Mouse (Mus musculus) limb, embryonic 11.5 days (tissue): ENCODE measurements around the gene Coa7. TPM values are rescaled to one million over a fixed set of nuclear protein-coding genes. Genes with fewer than 3 reads are reported as not detected.
A peak's percentile ranks its signal among the peaks of the same experiment; 100 is the strongest.
"Not testable (repeated sequence)": the region's sequence is repeated elsewhere in the genome, so short reads cannot be mapped to it uniquely, and the experiment has no call there.

Source experiments
- ATAC-seq: fragments of 200-750 bp; cut with Nextera tagmentation; 2 replicates; pipeline ENCODE4 v1.8.0; 2017; ENCODE audit warnings: low read depth; ENCODE audit not compliant: insufficient number of reproducible peaks, low FRiP score, low TSS enrichment
- DNase-seq: peaks from one replicate; pipeline ENCODE4 v3.0.0-alpha.2; 2015; ENCODE audit warnings: low spot score
- H3K27ac ChIP-seq: fragments of 300-500 bp; sonication (generic); replicated peaks from 2 replicates; pipeline ENCODE4 v1.5.1; 2014; ENCODE audit warnings: low read depth, mild to moderate bottlenecking, low read length
- H3K27me3 ChIP-seq: fragments of 300-500 bp; sonication (generic); 2 replicates; pipeline ENCODE4 v1.6.1; 2014; ENCODE audit warnings: mild to moderate bottlenecking, low read length, mixed read lengths; ENCODE audit not compliant: control insufficient read depth, insufficient read depth
- H3K36me3 ChIP-seq: fragments of 300-500 bp; sonication (generic); 2 replicates; pipeline ENCODE4 v1.6.1; 2014; ENCODE audit warnings: mild to moderate bottlenecking, low read length, moderate library complexity, mixed read lengths; ENCODE audit not compliant: control insufficient read depth, insufficient read depth
- H3K4me1 ChIP-seq: fragments of 300-500 bp; sonication (generic); 2 replicates; pipeline ENCODE4 v1.6.1; 2014; ENCODE audit warnings: low read length, mixed read lengths; ENCODE audit not compliant: control insufficient read depth, insufficient read depth
- H3K4me2 ChIP-seq: fragments of 300-500 bp; sonication (generic); 2 replicates; pipeline ENCODE4 v1.6.1; 2014; ENCODE audit warnings: low read depth, mild to moderate bottlenecking, moderate library complexity; ENCODE audit not compliant: severe bottlenecking
- H3K4me3 ChIP-seq: fragments of 300-500 bp; sonication (generic); 2 replicates; pipeline ENCODE4 v1.5.1; 2014; ENCODE audit warnings: low read depth, low read length
- H3K9ac ChIP-seq: fragments of 300-500 bp; sonication (generic); 2 replicates; pipeline ENCODE4 v1.6.1; 2014; ENCODE audit warnings: mild to moderate bottlenecking, low read length
- H3K9me3 ChIP-seq: fragments of 300-500 bp; sonication (generic); 2 replicates; pipeline ENCODE4 v1.6.1; 2016; ENCODE audit warnings: low read length; ENCODE audit not compliant: control insufficient read depth
- WGBS: fragments of 180-500 bp; shearing (Covaris S2); extraction: QIAGEN DNeasy Blood & Tissue Kit; methylation state at CpG from one replicate; pipeline ENCODE4 v1.1.7; 2014; 5-methylcytosine and 5-hydroxymethylcytosine counted together
- polyA plus RNA-seq: library from polyadenylated mRNA; unstranded; fragments of >200 nt; fragmentation: Nextera tagmentation; extraction: Ambion mirVana; gene quantifications from 2 replicates; pipeline ENCODE4 v1.2.1, GENCODE M21; 2014

Gene Coa7
- polyA plus RNA-seq, 1 experiment from 2014 or later, result 56.3 TPM

DNA sequence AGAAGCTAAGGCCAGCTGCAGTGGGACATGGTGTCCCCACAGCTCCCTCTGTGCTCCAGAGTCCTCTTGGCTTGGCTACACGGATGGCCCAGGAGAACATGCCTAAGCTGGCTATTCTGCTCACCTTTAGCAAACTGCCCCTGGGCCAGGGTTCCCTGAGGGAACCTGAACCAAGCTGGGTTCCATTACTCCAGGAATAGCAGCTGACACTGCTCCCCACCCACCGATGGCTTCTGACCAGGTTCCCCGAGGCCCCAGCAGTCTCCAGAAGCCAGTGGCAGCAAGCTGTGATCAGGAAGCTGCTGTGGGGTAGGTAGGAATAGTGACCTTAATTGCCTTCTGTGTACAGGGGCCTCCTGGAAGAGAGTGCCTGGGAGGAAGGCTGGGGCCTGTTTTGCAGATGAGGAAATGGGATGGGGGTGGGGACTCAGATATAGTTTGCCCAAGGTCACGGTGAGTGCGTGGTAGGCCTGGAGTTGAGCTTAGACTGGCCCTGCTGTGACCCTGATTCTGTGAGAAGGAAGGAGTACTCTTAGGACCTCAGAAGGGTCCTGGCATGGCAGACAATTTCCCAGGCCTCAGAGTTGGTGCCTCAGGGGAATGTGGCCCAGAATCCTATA, 20.4 kb downstream of the Coa7 start:
- H3K4me3 ChIP-seq, result no peak overlapping the region
- H3K27me3 ChIP-seq, result no peaks in the 10 kb centered on the region
- H3K36me3 ChIP-seq, result no peaks in the 10 kb centered on the region
- ATAC-seq (peak; percentile 48), DNase-seq (peak; percentile 79)
- peak overlapping the region; percentile 32; the same call in 1 of the 2 replicates for H3K9ac ChIP-seq
- 13% methylated on average over 5 of the region's 5 CpGs for WGBS
- H3K4me1 ChIP-seq, result peaks cover 58% of the 10 kb centered on the region
- no peaks in the 10 kb centered on the region for H3K9me3 ChIP-seq
- no peak overlapping the region for H3K4me2 ChIP-seq
- peak overlapping the region; percentile 79 for H3K27ac ChIP-seq

DNA sequence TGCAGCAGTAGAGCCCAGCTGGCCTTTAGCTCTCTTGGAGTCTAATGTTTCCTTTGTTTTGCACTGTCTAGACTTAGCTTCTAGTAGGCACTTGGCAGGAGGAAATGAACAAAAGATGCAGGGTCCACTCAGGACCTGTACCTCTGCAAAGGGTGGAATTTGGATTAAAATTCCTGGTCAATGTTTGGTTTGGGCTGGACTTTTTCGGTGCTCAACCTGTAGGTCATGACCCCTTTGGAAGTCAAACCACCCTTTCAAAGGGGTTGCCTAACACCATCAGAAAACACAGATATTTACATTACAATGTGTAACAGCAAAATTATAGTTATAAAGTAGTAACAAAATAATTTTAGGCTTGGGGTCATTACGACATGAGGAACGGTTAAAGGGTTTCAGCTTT, 21.1 kb downstream of the Coa7 start:
- Histone ChIP-seq H3K9ac (no peak overlapping the region; the same call in 1 of the 2 replicates), H3K27me3 (no peaks in the 10 kb centered on the region), H3K27ac (peak overlapping the region; percentile 79), H3K4me3 (no peak overlapping the region), H3K4me2 (no peak overlapping the region), H3K9me3 (no peaks in the 10 kb centered on the region), H3K4me1 (peaks cover 58% of the 10 kb centered on the region), H3K36me3 (no peaks in the 10 kb centered on the region)
- DNase-seq, result no peak
- 61% methylated on average over 3 of the region's 3 CpGs for WGBS
- ATAC-seq, result no peak

DNA sequence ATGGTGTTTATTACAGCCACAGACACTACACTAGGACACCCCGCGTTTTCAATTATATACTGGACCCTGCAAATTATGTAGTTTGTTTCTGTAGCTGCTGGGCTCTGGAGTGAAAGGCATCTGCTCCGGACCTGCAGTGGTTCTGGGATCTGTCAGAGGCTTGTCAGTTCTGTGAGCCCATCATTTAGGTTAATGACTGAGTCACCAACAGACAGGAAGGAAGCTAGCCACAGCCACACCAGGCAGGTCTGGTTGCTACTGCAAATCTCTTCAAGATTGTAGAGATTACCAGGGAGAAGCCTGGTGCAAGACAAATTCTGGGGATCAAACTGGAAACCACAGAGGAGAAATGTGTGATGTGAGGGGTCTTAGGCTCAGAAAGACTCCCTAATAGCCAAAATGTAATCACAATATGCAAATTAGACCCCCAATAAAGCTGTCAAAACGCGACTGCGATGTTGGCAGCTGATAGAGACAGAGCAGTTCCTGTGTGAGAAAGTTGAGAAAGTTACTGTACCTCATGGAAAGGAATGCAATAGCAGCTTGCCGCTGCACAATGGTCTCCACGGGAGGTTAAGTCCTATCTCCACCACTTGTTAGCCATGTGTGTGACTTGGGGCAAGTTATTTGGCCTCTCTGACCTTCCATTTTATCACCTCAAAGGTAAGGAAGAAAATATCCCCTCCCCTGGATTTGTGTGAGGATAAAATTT, 22.1 kb downstream of the Coa7 start:
- no peaks in the 10 kb centered on the region for H3K9me3 ChIP-seq
- peaks cover 53% of the 10 kb centered on the region for H3K4me1 ChIP-seq
- 7% methylated on average over 8 of the region's 8 CpGs for WGBS
- peak overlapping the region; percentile 26; the same call in 1 of the 2 replicates for H3K4me2 ChIP-seq
- no peaks in the 10 kb centered on the region for H3K36me3 ChIP-seq
- no peaks in the 10 kb centered on the region for H3K27me3 ChIP-seq
- DNase-seq (peak; percentile 42), ATAC-seq (no peak)
- no peak overlapping the region for H3K9ac ChIP-seq
- no peak overlapping the region for H3K4me3 ChIP-seq
- peak overlapping the region; percentile 79 for H3K27ac ChIP-seq

DNA sequence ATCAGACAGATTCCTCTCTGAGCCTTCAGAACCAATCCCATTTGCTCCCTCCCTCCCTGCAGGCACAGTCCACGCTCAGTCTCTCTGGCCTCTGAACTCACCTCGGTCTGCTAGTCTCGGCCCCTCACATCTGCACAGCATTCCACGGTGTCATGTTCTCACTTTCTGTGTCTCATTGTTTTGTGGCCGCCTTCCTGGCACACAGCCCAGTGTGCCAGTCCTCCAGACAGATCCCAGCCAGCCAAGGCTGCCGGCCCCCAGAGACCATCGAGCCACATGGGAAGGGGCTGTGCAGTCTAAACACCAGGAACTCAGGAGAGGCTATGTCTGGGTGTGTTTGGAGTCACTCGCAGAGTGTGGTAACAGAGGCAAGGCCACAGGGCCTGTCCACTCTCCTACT, 22.9 kb downstream of the Coa7 start:
- DNase-seq, result peak; percentile 88
- H3K4me3 ChIP-seq, result no peak overlapping the region
- peak overlapping the region; percentile 79 for H3K27ac ChIP-seq
- no peak overlapping the region for H3K4me2 ChIP-seq
- ATAC-seq, result peak; percentile 85
- 4% methylated on average over 8 of the region's 8 CpGs for WGBS
- H3K9ac ChIP-seq, result no peak overlapping the region
- no peaks in the 10 kb centered on the region for H3K27me3 ChIP-seq
- H3K4me1 ChIP-seq, result peaks cover 53% of the 10 kb centered on the region
- H3K36me3 ChIP-seq, result no peaks in the 10 kb centered on the region
- no peaks in the 10 kb centered on the region for H3K9me3 ChIP-seq

DNA sequence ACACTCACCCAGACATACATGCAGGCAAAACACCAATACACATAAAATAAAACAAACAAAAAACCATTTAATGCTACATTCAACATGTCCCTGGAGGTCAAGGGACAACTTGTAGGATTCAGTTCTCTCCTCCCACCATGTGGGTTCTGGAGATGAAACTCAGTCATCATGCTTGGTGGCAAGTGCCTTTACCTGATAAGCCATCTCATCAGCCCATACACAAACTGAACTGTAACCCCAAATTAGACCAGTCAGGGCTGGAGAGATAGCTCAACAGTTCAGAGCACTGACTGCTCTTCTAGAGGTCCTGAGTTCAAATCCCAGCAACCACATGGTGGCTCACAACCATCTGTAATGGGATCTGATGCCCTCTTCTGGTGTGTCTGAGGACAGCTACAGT, 25.7 kb downstream of the Coa7 start:
- peaks cover 50% of the 10 kb centered on the region for H3K4me1 ChIP-seq
- H3K36me3 ChIP-seq, H3K4me3 ChIP-seq, H3K27ac ChIP-seq, H3K27me3 ChIP-seq, H3K4me2 ChIP-seq, ATAC-seq, H3K9me3 ChIP-seq, DNase-seq, H3K9ac ChIP-seq: not testable (repeated sequence)

DNA sequence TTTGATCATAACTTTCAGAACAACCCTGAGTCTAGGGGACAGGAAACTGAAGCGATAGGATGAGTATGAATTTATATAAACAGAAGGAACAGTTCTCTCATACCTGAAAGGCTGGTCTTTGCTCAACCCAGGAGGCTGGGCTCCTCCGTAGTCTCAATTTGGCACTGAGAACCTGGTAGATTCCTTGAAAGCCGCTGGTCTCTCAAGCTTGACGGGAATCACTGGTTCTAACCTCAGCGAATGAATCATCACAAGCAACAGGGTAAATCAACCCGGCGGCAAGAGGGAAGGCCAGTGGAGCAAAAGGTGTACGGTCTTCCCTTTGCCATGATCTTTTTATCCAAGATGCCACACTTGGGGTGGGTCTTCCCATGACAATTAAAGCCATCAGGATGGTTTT, 29.5 kb downstream of the Coa7 start:
- WGBS, result 93% methylated on average over 8 of the region's 8 CpGs
- DNase-seq, result no peak
- Histone ChIP-seq H3K4me3 (no peak overlapping the region), H3K36me3 (no peaks in the 10 kb centered on the region), H3K27me3 (no peaks in the 10 kb centered on the region), H3K4me1 (peaks cover 56% of the 10 kb centered on the region), H3K4me2 (no peak overlapping the region), H3K27ac (no peak overlapping the region), H3K9ac (no peak overlapping the region), H3K9me3 (no peaks in the 10 kb centered on the region; the same call in 1 of the 2 replicates)
- no peak for ATAC-seq

DNA sequence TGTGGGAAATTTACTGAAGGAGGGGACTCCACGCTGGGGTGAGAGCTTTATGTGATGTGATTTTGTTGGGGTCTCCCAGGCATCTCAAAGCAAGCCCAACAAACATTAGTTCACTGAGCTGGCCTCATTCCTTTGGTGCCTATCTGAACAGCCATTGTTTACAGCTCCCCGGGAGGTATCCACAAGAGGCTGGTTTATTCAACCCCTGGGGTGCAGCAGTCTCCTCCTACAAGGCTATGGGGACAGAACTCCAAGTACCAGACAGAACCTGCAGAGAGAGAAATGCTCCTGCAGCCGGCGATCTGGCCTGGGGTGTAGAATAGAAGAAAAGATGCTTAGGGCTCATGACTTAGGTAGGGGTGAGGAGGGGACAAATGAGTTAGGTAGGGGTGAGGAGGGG, 30.6 kb downstream of the Coa7 start:
- Histone ChIP-seq H3K27me3 (no peaks in the 10 kb centered on the region), H3K9me3 (no peaks in the 10 kb centered on the region; the same call in 1 of the 2 replicates), H3K27ac (peak overlapping the region; percentile 92), H3K4me3 (no peak overlapping the region), H3K36me3 (no peaks in the 10 kb centered on the region), H3K9ac (no peak overlapping the region), H3K4me1 (peaks cover 60% of the 10 kb centered on the region), H3K4me2 (no peak overlapping the region)
- WGBS, result 13% methylated on average over 4 of the region's 4 CpGs
- DNase-seq (no peak), ATAC-seq (no peak)

DNA sequence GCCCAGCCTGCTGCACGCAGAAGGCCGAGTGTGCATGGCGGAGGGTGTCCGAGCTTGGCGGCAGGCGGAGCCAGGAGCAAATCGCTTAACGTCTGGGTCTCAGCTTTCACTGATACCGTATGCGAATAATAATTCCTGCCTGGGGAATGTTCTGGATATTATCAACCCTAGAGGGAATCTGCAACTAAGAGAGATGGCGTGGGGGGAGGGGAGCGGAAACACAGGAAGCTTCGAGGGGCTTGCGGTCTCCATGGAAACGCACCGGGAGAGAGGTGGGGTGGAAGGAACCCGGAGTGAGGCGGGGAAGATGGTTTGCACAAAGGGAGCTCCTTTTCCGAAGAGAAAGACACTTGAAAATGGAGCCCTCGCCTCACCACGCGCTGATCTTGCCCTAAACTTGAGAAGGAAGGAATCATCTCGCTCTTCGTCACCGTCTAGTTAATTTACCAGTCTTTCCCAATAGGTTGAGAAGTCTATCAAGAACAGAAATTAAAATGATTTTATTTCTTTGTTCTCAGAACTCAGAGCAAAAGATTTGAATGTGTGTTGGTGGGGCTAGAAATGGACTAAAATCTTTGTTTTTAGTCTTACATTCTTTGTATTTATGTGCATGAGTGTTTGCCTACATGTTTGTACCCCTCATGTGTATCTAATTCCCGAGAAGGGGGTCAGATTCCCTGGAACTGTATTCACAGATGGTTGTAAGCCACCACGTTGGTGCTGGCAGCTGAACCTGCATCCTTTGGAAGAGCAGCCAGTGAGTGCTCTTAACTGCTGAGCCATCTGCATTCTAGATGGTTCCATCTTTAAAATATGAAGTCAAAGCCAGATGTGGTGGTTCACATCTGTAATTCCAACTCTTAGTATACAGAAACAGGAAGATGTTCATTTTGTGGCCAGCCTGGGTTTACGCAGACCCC, 32.5 kb downstream of the Coa7 start:
- DNase-seq, result peak; percentile 94
- no peaks in the 10 kb centered on the region; the same call in 1 of the 2 replicates for H3K9me3 ChIP-seq
- H3K9ac ChIP-seq, result peak overlapping the region; percentile 46
- peak; percentile 33; the same call in 1 of the 2 replicates for ATAC-seq
- H3K4me1 ChIP-seq, result peaks cover 60% of the 10 kb centered on the region
- peak overlapping the region; percentile 8; the same call in 1 of the 2 replicates for H3K4me3 ChIP-seq
- no peaks in the 10 kb centered on the region for H3K27me3 ChIP-seq
- peak overlapping the region; percentile 30 for H3K4me2 ChIP-seq
- 7% methylated on average over 28 of the region's 28 CpGs for WGBS
- H3K36me3 ChIP-seq, result no peaks in the 10 kb centered on the region
- H3K27ac ChIP-seq, result peak overlapping the region; percentile 92
